Mouse (Mus musculus) kidney, adult 9 months (tissue): ENCODE data around the gene Fam92b.

Experiments
- DNase-seq: peaks from one replicate; pipeline ENCODE4 v3.0.0; 2022

Fam92b gene

DNA sequence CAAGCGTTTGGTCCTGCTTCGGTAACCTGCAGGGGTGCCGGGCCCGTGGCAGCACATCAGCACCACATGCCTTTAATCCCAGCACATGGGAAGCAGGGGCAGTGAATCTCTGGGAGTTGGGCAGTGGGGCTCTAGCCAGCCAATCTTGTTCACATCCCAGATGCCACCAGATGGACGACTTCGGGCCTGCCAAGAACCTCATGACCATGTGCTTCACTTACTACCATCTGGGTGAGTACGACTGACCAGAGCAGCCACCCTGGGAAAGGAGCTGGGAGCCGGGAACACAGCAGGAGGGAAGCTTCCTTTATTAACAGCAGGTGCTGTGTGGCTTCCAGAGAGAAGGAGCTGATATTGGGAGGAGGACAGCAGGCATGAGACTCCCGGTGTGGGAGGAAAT lies 26.1 kb downstream of the Fam92b start:
- DNase-seq = no peak

- no peak for DNase-seq
Measured at GRCm38 (mm10) chr8:120150028-120150427, 27.2 kb downstream of the Fam92b start.

DNA sequence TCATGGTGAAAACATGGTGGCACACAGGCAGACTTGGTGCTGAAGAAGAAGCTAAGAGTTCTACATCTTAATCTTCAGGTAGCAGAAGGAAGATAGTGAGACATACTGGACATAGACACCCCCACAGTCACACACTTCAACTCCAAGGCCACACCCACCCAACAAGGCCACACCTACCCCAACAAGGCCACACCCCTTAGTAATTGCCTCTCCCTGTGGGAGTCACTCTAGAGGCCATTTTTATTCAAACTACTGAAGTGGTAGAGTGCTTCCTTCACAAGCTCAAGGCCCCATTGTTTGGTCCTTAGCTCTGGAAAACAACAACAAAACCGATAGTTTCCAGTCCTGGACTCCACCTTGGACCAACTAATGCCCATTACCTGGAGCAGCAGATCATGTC lies 31.2 kb downstream of the Fam92b start:
- DNase-seq = no peak

GRCm38 (mm10) chr8:120144652-120145301 lies 32.5 kb downstream of the Fam92b start:
- DNase-seq = no peak

DNA sequence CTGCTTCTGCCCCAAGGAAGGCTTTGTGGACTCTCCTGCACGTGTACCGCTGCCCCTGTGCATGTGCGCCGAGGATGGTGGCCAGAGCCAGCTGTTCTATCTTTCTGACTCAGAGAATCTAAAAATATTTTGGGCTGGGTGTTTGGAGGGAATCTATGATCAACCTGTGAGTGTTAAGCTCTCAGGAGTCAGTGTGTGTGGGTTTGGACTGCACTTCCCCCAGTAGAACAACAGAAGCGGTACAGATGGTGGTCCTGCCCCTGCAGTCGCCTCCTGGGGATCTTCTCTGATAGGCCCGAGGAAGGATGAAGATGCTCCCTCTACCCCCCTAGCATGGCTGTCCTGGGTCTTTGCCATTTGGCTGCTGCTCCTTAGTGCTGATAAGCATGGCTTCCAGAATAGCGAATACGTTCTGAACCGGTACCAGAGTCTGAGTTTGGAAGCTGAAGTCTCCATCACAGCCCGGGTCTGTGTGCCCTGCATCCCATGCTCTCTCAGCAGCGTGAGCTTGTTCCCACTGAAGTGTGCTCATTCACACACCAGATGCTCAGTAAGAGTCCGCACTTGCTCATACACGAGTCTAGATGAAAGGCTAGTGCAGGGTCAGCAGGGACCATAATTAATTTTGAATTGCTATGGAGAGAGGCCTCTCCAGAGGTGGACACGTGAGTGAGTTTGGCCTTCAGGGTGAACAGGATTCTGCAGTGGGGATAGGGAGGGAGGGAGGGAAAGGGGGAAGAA lies 33.2 kb downstream of the Fam92b start:
- no peak for DNase-seq

DNA sequence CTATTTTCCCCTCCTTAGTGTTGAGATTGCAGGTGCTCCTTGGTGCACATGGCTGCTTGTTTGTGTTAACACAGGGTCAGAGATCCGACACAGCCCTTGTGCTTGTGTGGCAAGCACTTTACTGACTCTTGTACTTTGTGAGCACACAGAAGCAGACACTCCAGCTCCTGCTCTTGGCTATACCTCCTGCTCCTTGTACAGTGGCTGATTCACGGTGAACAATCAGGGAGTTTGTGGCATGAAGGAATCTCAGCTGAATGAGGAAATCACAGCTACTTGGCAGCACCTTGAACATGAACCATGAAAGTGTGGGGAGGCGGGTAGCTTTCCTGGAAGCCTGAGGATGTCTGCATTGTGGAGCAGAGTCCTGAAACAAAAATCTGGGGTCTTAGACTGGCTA lies 36.5 kb downstream of the Fam92b start:
- DNase-seq = no peak

- DNase-seq = no peak
Measured at GRCm38 (mm10) chr8:120138958-120139357, 38.3 kb downstream of the Fam92b start.

GRCm38 (mm10) chr8:120136618-120137017 lies 40.6 kb downstream of the Fam92b start:
- no peak for DNase-seq

- no peak for DNase-seq
Measured at GRCm38 (mm10) chr8:120135687-120136086, 41.6 kb downstream of the Fam92b start.

- peak; percentile 64 for DNase-seq
Measured at GRCm38 (mm10) chr8:120133169-120133568, 44.1 kb downstream of the Fam92b start.

- no peak for DNase-seq
Measured at GRCm38 (mm10) chr8:120131158-120131557, 46.1 kb downstream of the Fam92b start.

DNA sequence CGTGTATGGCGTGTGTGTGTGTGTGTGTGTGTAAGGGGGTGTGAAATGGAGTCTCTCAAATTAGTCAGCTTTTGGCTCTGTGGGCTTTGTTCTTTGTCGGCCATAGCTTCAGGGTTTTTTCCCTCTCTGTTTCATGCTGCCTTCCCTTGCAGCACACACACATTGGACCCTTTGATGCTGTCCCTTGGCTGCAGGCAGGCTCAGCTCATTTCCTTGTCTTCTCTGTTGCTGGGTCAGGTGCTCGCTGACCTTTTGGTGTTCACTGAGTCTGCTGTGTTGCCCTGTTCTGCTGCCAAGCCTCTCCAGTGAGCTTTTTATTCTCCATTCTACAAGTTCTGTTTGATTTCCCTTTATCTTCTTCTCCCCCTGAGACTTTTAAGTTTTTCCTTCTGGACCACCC lies 47.7 kb downstream of the Fam92b start:
- DNase-seq = no peak

DNA sequence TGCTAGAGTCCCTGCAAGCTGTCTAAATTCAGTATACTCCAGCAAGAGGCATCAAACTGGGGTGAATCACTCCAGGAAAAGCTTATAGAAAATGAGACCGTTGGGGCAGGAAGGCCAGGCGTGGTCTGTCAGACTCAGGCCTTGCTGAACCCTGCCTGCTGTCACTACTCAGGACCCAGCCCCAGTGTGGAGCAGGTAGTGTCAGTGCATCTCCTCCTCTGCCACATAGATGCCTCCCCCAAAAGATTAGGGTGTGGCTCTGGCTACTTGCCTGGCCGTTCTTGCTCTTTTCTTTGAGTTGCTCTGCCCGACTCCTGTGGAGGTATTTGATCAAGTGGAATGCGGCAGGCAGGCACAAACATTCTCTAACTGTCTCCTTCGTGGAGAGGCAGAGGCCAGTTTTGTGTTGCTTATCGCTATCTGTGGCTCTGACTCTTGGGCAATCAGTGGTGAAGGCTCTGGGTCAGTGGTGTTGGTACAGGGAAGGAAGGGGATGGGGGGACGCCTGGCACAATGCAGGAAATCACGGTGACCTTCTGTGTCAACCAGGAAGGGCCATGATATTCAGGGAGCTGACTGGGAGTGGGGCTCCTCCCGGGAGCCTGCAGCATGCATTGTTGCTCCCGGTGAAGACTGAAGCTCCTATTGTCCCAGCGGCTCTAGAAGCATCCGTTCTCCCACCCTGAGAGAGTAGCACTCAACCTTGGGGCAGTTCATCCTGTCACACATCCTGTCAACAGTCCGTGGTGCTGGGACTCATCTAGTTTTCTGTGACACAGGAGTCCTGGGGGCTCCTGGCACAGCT lies 50.7 kb downstream of the Fam92b start:
- DNase-seq = no peak

DNA sequence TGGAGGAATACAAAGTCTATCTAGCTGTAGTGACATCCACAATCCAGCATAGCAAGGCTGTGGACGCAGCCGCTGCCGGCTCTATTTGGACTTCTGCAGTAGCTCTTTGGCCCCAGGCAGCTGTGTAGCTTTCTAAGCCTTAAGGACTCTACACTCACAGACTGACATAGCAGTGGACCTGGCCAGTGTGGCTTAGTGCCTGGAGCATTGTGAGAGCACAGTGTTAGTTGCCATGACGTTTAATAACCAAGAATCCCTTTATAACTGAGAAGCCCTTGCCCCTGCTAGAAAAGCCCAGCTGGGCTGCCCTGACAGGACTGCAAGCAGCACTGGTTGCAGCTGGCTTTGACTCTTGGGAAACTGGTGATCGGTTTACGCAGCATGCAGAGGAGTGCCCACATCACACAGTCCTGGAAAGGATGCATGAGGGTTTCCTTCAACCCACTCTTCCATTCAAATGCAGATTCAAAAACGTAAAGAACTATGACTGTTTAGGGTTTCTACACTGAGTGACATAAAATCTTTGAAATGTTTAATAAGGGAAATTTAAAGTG lies 52.4 kb downstream of the Fam92b start:
- DNase-seq = no peak

GRCm38 (mm10) chr8:120124261-120124660 lies 53.0 kb downstream of the Fam92b start:
- no peak for DNase-seq

GRCm38 (mm10) chr8:120120951-120121350 lies 56.3 kb downstream of the Fam92b start:
- no peak for DNase-seq

- DNase-seq = no peak
Measured at GRCm38 (mm10) chr8:120119931-120120330, 57.3 kb downstream of the Fam92b start.

GRCm38 (mm10) chr8:120119429-120119828 lies 57.8 kb downstream of the Fam92b start:
- DNase-seq = no peak

GRCm38 (mm10) chr8:120118847-120119246 lies 58.4 kb downstream of the Fam92b start:
- no peak for DNase-seq

DNA sequence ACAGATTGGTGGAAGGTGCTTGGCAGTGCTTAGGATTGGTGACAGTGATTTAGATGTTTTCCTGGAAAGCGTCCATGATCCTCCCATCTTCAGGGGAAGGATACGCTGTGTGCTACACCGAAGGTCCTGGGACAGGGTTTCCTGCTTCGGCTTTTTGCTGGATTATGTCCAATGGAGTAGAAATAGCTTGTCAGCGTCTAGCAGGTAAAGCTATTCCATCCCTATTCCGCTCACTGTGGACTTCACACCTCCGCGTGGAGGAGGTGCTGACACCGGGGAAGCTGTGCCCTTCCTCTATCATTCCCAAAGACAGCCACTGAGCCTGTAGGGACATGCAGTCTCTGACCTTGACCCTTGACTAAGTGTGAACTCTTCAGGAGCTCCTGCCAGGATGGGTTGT lies 59.1 kb downstream of the Fam92b start:
- DNase-seq = peak; percentile 74

GRCm38 (mm10) chr8:120116600-120116999 lies 60.7 kb downstream of the Fam92b start:
- peak; percentile 37 for DNase-seq
